Mouse (Mus musculus): Measurements from ENCODE around the gene Tango6. TPM values are rescaled to one million over a fixed set of nuclear protein-coding genes. Genes with fewer than 3 reads are reported as not detected.

Tango6 gene
- polyA plus RNA-seq, 1 experiment, result 2.5 TPM

DNA sequence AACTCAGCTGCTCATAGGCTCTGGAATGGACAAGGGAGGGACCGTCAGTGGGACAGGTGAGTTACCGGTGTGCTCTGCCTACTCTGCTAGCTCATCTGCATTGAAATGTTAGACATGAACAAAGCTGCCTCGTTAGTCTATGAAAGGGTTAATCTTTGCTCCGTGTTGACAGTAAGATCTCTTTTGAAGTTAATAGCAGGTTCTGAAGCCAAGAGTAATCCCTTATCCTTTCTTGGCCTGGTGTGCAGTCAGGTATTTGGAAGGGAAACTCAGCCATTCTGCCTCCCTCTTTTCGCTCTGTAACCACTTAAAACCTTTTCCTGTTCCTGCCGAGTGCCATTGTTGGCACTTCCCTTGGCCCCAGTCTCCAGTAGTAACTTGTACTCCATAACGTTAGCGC is 38.1 kb downstream of the Tango6 start:
- H3K4me1 ChIP-seq (ENCODE audit: control insufficient read depth, insufficient read depth, insufficient read length, low read length), result peaks cover 9% of the 10 kb centered on the region; the same call in 1 of the 2 replicates
- H3K27ac ChIP-seq (replicated peaks; ENCODE audit: low read depth, low read length), result peak overlapping the region; percentile 41; the same call in 1 of the 2 replicates
- no peak overlapping the region for H3K4me3 ChIP-seq (ENCODE audit: insufficient read depth, low read depth, low read length)

DNA sequence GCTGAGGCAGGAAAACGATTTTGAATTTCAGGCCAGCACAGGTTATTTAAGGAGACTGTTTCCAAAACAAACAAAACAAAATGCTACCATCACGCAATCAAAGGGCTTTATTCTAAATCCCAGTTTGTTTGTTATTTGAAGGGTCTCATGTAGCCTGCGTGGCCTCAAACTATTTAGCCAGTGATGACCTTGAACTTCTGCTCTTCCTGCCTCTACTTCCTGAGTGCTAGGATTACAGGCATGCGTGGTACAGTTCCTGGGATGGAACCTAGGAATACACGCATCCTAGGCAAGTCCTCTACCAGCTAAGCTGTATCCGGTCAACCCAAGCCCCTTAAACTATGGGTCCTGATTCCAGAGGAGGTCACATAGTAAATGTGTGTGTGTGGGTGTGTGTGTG is 39.6 kb downstream of the Tango6 start:
- Histone ChIP-seq H3K27ac (replicated peaks; ENCODE audit: low read depth, low read length) (peak overlapping the region; percentile 31), H3K4me1 (ENCODE audit: control insufficient read depth, insufficient read depth, insufficient read length, low read length) (peaks cover 6% of the 10 kb centered on the region; the same call in 1 of the 2 replicates), H3K4me3 (ENCODE audit: insufficient read depth, low read depth, low read length) (no peak overlapping the region)

DNA sequence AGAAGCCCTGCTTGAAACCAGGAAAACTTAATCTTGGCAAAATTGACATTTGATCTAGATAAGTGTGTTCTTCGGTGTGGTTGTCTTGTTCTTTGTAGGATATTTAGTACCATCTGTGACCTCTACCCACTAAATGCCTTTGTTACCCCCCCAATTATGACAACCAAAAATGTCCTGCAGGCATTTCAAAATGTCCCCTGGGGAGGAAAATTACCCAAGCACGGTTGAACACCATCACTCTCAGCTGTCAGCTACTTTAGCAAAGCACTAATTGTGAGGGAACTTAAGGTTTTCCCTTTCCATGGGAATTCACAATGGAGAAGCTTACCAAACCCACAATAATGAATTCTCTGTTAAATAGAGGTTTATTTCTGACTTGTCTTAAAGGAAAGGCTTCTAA is 41.1 kb downstream of the Tango6 start:
- no peak overlapping the region for H3K4me3 ChIP-seq (ENCODE audit: insufficient read depth, low read depth, low read length)
- peaks cover 6% of the 10 kb centered on the region; the same call in 1 of the 2 replicates for H3K4me1 ChIP-seq (ENCODE audit: control insufficient read depth, insufficient read depth, insufficient read length, low read length)
- no peak overlapping the region for H3K27ac ChIP-seq (replicated peaks; ENCODE audit: low read depth, low read length)

DNA sequence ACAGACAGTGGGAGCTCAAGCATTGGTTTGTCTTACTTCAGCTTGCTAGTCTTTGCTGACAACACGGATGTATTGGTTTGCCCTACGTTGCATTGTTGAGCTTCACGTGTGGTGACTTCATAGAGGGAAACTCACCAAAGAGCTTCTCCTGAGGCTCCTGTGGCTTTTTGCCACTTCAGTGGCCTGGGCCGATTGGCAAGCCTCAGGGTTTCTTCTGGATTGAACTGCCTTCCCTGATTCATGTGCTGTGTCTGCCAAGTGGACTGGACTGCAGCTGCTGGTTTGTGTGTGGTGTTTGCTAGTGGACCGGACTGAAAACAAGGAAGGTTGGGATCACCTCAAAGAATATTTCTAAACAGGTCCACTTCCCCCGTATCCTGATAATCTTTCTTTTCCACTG is 43.7 kb downstream of the Tango6 start:
- H3K4me3 ChIP-seq (ENCODE audit: insufficient read depth, low read depth, low read length), result no peak overlapping the region
- H3K4me1 ChIP-seq (ENCODE audit: control insufficient read depth, insufficient read depth, insufficient read length, low read length), result 0 out of 2 replicates have a peak, but pooled peaks cover 3% of the 10 kb centered on the region
- no peak overlapping the region for H3K27ac ChIP-seq (replicated peaks; ENCODE audit: low read depth, low read length)

DNA sequence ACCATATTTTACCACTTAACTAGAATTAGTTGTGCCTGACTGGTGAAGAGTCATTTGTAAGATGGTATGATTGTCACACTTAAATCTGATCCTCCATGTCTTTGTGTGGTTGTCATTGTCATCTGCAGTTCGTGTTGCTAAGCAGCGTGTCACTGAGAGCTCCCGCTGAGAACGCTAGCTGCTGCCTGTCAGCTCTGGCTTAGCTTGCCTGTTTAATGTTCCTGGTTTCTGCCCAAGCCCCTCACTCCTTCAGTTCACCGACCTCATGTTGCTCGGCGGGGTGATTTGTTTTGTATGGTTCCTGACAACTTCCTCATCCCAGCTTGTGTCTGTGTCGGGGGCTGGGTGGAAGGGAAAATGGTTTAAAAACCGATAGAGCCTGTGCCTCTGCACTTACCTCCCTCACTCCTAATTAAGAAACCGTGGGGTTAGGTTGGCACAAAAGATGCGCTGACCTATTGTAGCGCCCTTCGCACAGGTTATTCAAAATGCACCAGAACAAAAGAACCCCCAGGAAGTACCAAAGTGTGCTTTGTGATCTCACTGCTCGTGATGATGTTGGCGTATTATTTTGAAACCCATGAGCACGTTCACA is 44.5 kb downstream of the Tango6 start:
- Histone ChIP-seq H3K27ac (replicated peaks; ENCODE audit: low read depth, low read length) (no peak overlapping the region), H3K4me3 (ENCODE audit: insufficient read depth, low read depth, low read length) (no peak overlapping the region)

DNA sequence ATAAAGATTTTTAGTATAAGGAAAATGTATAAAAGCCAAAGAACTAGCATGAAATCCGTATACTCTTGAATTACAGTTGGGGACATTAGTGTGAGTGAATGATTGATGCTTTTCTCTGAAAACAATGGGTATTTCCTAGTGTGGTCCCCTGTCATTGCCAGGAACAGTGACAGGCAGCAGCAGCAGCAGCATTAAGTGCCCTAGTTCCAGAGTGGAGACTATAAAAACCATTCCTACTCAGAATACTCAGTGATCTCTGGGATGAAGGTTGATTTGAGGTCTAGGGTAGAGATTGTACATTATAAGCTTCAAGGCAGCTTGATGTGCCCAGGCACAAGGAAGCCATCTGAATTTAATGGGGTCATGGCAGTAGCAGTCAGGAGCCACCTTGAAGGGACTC is 45.0 kb downstream of the Tango6 start:
- peaks cover 10% of the 10 kb centered on the region; the same call in 1 of the 2 replicates for H3K4me1 ChIP-seq (ENCODE audit: control insufficient read depth, insufficient read depth, insufficient read length, low read length)
- H3K27ac ChIP-seq (replicated peaks; ENCODE audit: low read depth, low read length), result no peak overlapping the region
- no peak overlapping the region for H3K4me3 ChIP-seq (ENCODE audit: insufficient read depth, low read depth, low read length)

More for the DNA sequence above, 44.5 kb downstream of the Tango6 start:
- H3K4me1 ChIP-seq (ENCODE audit: control insufficient read depth, insufficient read depth, insufficient read length, low read length), result peaks cover 7% of the 10 kb centered on the region; the same call in 1 of the 2 replicates

DNA sequence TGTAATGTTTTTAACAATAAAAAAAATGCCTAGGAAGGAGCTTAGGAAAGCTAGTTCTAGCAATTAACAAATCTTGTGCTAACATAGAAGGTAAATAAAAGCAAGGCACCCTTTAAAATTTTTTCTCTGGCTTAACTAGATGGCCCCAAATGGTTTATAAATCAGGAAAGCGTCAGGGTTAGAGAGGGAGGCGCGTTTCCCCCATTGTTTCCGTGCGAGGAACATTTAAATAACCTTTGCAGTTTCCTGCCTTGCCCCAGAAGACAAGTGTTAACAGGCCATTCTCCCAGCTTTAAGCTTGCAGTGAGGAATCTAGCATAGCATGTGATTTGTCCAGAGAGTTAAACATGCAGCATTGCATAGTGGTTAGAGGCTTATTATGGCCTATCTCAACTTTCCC is 50.1 kb downstream of the Tango6 start:
- Histone ChIP-seq H3K4me3 (ENCODE audit: insufficient read depth, low read depth, low read length) (no peak overlapping the region), H3K27ac (replicated peaks; ENCODE audit: low read depth, low read length) (peak overlapping the region; percentile 79; the same call in 1 of the 2 replicates), H3K4me1 (ENCODE audit: control insufficient read depth, insufficient read depth, insufficient read length, low read length) (peaks cover 12% of the 10 kb centered on the region; the same call in 1 of the 2 replicates)

DNA sequence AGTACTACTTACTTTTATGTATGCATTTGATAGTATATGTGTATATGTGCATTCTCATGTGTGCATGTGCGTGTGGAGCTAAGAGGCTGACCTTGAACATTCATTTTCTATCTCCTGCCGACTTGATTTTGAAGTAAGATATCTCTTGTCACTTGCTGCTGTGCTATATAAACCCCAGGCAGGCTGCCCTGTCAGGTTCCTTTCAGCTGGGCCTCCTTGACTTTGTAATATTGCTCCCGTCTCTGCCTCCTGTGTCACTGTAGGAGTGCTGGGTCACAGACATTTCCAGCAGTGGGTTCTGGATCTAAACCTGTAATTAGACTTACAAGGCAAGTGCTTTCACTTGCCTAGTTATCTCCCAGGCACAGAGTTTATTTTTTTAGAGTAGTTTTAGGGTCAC is 50.8 kb downstream of the Tango6 start:
- 0 out of 2 replicates have a peak overlapping the region, but pooled peaks have one; percentile 5 for H3K27ac ChIP-seq (replicated peaks; ENCODE audit: low read depth, low read length)
- H3K4me1 ChIP-seq (ENCODE audit: control insufficient read depth, insufficient read depth, insufficient read length, low read length), result peaks cover 12% of the 10 kb centered on the region; the same call in 1 of the 2 replicates
- no peak overlapping the region for H3K4me3 ChIP-seq (ENCODE audit: insufficient read depth, low read depth, low read length)

DNA sequence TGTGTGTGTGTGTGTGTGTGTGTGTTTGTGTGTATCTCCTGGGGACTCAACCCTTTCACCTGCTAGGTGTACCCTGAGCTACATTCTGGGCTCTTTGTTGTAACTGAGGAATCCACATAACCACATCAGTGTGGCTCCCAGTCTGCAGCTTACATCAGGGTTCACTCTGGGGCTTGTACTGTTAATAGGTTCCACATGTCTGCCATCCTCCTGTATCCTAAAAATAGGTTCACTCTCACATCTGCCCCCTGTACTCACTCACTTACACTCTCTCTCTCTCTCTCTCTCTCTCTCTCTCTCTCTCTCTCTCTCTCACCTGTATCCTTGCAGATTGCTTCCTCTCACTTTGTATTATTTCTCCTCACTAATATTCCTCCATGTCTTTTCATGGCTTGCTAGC is 51.4 kb downstream of the Tango6 start:
- Histone ChIP-seq H3K4me3 (ENCODE audit: insufficient read depth, low read depth, low read length) (no peak overlapping the region), H3K4me1 (ENCODE audit: control insufficient read depth, insufficient read depth, insufficient read length, low read length) (peaks cover 12% of the 10 kb centered on the region; the same call in 1 of the 2 replicates), H3K27ac (replicated peaks; ENCODE audit: low read depth, low read length) (no peak overlapping the region)

DNA sequence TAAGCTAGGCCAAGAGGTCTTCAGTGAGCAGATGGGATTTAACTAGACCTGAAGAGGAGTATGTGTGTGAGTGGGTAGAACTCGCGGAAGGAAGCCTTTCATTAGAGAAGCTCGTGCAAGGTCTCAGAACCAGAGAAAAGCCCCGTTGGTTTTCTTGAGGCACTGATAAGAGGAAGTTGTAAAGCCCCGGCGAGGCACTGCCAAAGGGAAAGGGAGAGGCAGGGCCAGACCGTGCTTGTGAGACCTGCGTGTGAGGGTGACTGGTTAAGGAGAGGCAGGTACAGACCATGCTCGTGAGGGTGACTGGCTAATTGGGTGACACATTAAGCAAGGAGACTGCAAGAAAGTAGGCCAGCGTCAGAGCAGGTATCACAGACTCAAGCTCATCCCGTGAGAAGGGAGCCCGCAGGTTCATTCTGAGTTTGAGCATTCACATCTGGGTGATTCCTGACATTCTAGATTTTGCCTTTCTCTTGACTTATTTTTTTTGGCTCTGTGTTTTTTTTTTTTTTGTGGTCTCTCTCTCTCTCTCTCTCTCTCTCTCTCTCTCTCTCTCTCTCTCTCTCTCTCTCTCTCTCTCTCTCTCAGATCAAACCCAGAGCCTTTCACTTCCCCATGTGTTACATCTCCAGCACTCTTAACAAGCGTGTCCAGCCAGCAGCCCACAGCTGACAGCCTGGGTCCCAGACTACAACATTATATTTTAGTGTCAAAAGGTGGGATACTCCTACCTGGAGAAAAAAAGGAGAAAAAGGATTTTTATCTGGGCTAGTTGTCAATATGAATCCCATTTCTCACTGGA is 54.2 kb downstream of the Tango6 start:
- Histone ChIP-seq H3K27ac (replicated peaks; ENCODE audit: low read depth, low read length) (no peak overlapping the region), H3K4me1 (ENCODE audit: control insufficient read depth, insufficient read depth, insufficient read length, low read length) (peaks cover 6% of the 10 kb centered on the region; the same call in 1 of the 2 replicates), H3K4me3 (ENCODE audit: insufficient read depth, low read depth, low read length) (no peak overlapping the region)

DNA sequence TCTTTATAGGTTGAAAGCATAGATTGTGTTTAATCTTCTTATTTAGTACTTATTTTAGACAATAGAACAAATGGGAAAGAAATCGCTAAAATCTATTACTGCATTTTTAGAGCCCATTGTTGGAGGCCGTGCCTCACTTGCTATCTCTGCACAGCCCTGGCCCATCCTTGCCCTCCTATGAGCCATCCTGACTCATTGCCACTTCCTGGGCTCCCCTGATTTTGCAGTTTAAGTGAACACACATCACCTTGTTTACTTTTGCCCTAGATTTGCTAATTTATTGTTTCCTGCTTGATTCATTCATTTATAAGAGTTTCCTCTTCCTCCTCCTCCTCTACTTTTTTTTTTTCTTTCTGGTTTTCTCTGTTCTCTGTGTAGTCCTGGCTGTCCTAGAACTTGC is 55.0 kb downstream of the Tango6 start:
- 0 out of 2 replicates have a peak, but pooled peaks cover 2% of the 10 kb centered on the region for H3K4me1 ChIP-seq (ENCODE audit: control insufficient read depth, insufficient read depth, insufficient read length, low read length)
- H3K4me3 ChIP-seq (ENCODE audit: insufficient read depth, low read depth, low read length), result no peak overlapping the region
- H3K27ac ChIP-seq (replicated peaks; ENCODE audit: low read depth, low read length), result no peak overlapping the region

DNA sequence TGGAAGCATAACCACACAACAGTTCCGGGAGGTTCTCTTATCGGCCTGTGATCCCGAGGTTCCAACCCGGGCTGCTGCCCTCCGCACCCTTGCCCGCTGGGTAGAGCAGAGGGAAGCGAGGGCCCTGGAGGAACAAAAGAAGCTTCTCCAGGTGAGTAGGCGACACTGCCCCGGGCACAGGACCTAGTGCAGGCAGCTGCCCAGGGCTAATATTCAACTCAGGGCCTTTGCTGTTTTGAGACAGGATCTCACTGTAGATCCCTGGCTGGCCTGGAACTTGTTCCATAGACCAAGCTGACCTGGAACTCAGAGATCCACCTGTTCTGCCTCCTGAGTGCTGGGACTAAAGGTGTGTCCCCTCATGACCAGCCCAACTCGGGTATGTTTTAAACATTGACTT is 59.5 kb downstream of the Tango6 start:
- H3K4me3 ChIP-seq (ENCODE audit: insufficient read depth, low read depth, low read length), result no peak overlapping the region
- no peaks in the 10 kb centered on the region for H3K4me1 ChIP-seq (ENCODE audit: control insufficient read depth, insufficient read depth, insufficient read length, low read length)
- no peak overlapping the region for H3K27ac ChIP-seq (replicated peaks; ENCODE audit: low read depth, low read length)

DNA sequence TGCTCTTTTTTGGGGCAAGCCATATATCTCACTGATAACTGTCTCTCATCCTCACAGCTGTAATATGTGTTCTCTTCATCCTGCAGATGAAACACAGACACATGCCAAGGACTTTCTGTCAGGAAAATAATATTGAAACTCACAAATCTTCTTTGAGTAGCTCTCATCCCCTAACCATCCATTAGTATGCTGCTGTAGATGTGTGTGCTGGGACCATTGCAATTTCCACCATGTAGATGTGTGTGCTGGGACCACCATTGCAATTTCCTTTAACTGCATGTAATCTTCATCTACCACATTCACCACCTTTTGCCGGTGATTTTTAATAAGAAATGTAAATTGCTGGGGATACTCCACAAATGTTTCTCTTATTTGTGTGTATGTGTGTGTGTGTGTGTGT is 60.5 kb downstream of the Tango6 start:
- Histone ChIP-seq H3K4me3 (ENCODE audit: insufficient read depth, low read depth, low read length) (no peak overlapping the region), H3K27ac (replicated peaks; ENCODE audit: low read depth, low read length) (no peak overlapping the region), H3K4me1 (ENCODE audit: control insufficient read depth, insufficient read depth, insufficient read length, low read length) (no peaks in the 10 kb centered on the region)

DNA sequence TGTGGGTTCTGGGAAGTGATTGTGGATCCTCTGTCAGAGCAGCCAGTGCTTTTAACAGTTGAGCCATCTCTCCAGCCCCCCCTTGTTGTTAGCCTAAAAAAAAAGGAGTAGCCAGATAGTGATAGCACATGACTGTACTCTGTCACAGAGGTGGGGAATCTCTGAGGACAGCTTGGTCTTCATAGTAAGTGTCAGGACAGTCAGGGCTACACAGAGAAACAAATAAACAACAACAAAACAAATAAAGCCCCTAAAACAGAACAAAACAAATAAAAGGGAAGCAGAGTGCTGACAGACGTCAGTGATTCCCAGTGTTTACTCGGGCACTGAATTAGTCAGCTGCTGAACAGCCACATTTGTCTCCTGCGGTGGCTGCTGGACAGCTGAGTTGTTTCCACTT is 70.6 kb downstream of the Tango6 start:
- Histone ChIP-seq H3K4me1 (ENCODE audit: control insufficient read depth, insufficient read depth, insufficient read length, low read length) (no peaks in the 10 kb centered on the region), H3K27ac (replicated peaks; ENCODE audit: low read depth, low read length) (no peak overlapping the region), H3K4me3 (ENCODE audit: insufficient read depth, low read depth, low read length) (no peak overlapping the region)

DNA sequence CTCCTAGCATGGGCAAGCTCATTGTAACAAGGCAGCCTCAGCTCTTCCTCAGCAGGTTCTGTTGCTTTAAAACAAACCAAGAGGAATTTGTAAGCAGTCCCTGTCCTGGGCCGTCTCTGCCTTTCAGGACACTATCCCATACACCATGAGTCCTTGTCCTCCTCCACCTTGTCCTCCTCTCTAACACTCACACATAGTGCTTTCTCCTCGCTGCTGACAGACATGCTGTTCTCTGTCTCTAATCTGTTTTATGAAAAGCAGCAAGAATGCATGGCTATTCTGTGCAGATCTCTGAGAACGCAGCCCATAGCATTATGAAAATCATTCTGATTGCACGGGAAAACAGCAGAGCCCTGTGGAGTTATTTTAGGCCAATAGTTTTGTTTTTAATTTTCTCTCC is 78.4 kb downstream of the Tango6 start:
- Histone ChIP-seq H3K4me1 (ENCODE audit: control insufficient read depth, insufficient read depth, insufficient read length, low read length) (no peaks in the 10 kb centered on the region), H3K4me3 (ENCODE audit: insufficient read depth, low read depth, low read length) (no peak overlapping the region), H3K27ac (replicated peaks; ENCODE audit: low read depth, low read length) (no peak overlapping the region)

All from brown adipose tissue, adult 24 weeks (tissue).